Mouse (Mus musculus): ENCODE measurements around the gene Sestd1.

DNA sequence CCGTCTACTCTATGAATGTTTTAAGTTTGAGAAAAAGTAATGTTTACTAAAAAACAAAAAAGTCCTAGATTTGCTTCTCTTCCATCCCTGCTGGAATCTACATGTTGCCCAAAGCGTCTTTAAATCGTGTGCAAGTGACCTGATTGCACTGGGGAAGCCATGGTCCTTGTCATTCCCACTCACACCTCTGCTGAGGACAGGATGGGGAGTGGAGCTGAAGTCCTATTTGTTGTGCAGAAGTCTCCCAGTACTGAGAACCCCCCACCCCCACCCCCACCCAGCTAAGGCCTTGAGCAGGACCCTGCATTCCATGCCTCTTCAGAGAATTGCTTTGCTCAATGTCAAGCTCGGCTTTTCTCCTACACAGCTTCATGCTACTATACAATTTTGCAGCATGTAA, 111.2 kb downstream of the Sestd1 start:
- TF ChIP-seq POLR2A (IDR thresholded peaks at IDR 0.05; ENCODE audit: control insufficient read depth, low read depth, low read length) (no peak), CTCF (IDR thresholded peaks at IDR 0.05; ENCODE audit: control insufficient read depth, insufficient read depth, insufficient replicate concordance, low read depth, low read length) (no peak)
